Mouse (Mus musculus) heart, adult 2 months (tissue): ENCODE data around the gene Ank3. TPM values are rescaled to one million over a fixed set of nuclear protein-coding genes. Genes with fewer than 3 reads are reported as not detected.

Experiments used
- DNase-seq, 2 experiments: peaks; one replicate each; pipeline ENCODE4 v3.0.0; 2021
- H3K27ac ChIP-seq: fragments of 200-600 bp; 2 replicates; pipeline ENCODE4 v1.8.1; 2022
- H3K27me3 ChIP-seq: fragments of 200-500 bp; 2 replicates; pipeline ENCODE4 v1.6.1; 2012; ENCODE audit warnings: mild to moderate bottlenecking, low read length, inconsistent platforms, mixed read lengths; ENCODE audit not compliant: control insufficient read depth, insufficient read depth
- H3K36me3 ChIP-seq: fragments of 200-500 bp; 2 replicates; pipeline ENCODE4 v1.6.1; 2012; ENCODE audit warnings: low read length, inconsistent platforms; ENCODE audit not compliant: control insufficient read depth, insufficient read depth
- H3K4me1 ChIP-seq: fragments of 200-500 bp; 2 replicates; pipeline ENCODE4 v1.6.1; 2011; ENCODE audit warnings: low read length; ENCODE audit not compliant: control insufficient read depth, insufficient read depth
- H3K4me3 ChIP-seq: fragments of 200-600 bp; 2 replicates; pipeline ENCODE4 v1.8.1; 2022
- H3K79me2 ChIP-seq: fragments of 200-500 bp; replicated peaks from 2 replicates; pipeline ENCODE4 v1.6.1; 2012; ENCODE audit warnings: mild to moderate bottlenecking, inconsistent platforms, low read length, moderate library complexity, mixed read lengths; ENCODE audit not compliant: control insufficient read depth, insufficient read depth
- H3K9ac ChIP-seq: fragments of 200-500 bp; 2 replicates; pipeline ENCODE4 v1.6.1; 2012; ENCODE audit warnings: low read depth, mild to moderate bottlenecking, control low read depth, inconsistent platforms, low read length, mixed read lengths
- CTCF ChIP-seq: fragments of 200-600 bp; IDR thresholded peaks from 2 replicates; pipeline ENCODE4 v1.8.1; 2022; ENCODE audit warnings: antibody characterized with exemption, mild to moderate bottlenecking, moderate library complexity
- EP300 ChIP-seq: fragments of 200-500 bp; IDR thresholded peaks from 2 replicates; pipeline ENCODE4 v1.6.1; 2011; ENCODE audit warnings: low read depth, low read length, control low read depth; ENCODE audit not compliant: insufficient read depth
- POLR2A ChIP-seq: fragments of 200-500 bp; IDR thresholded peaks from 2 replicates; pipeline ENCODE4 v1.6.1; 2011; ENCODE audit warnings: mild to moderate bottlenecking, low read depth, low read length, control low read depth; ENCODE audit not compliant: insufficient read depth
- WGBS: fragments of 180-500 bp; shearing (Covaris S2); methylation state at CpG from one replicate; pipeline ENCODE4 v1.1.7; 2018; 5-methylcytosine and 5-hydroxymethylcytosine counted together
- intact Hi-C: fragments of 180-260 bp; cut with DNase I; formaldehyde crosslinking; loops from one replicate; pipeline ENCODE4 v1.15.1; 2025
- polyA plus RNA-seq: library from polyadenylated mRNA; depleted of rRNA; stranded (reverse); fragments of >200 nt; gene quantifications from 2 replicates; pipeline ENCODE4 v1.2.3, GENCODE M21; 2012
- total RNA-seq, 2 experiments: library from RNA; stranded (reverse); gene quantifications; 2 replicates each; pipeline ENCODE4 v1.2.3; 2021

Ank3 gene
- total and polyA plus RNA-seq, 3 experiments, result 16.8 to 80.3 (median 64.6) TPM

- 51% methylated on average over 17 of the region's 17 CpGs for WGBS
- no peaks in the 10 kb centered on the region for H3K79me2 ChIP-seq
- TF ChIP-seq POLR2A (no peak), EP300 (no peak), CTCF (no peak)
- H3K27ac ChIP-seq, result no peak overlapping the region
- no peak overlapping the region for H3K9ac ChIP-seq
- H3K36me3 ChIP-seq, result no peaks in the 10 kb centered on the region
- intact Hi-C loops, result no loop called here
- no peaks in the 10 kb centered on the region for H3K4me1 ChIP-seq
- peak in 1 of 2 experiments; percentile 24 for DNase-seq
- no peak overlapping the region for H3K4me3 ChIP-seq
- no peaks in the 10 kb centered on the region for H3K27me3 ChIP-seq
These were observed 641.3 kb downstream of the Ank3 start for GRCm38 (mm10) chr10:70039871-70040291.

GRCm38 (mm10) chr10:70041562-70041961 lies 643.0 kb downstream of the Ank3 start:
- Histone ChIP-seq H3K4me3 (no peak overlapping the region), H3K36me3 (no peaks in the 10 kb centered on the region), H3K4me1 (no peaks in the 10 kb centered on the region), H3K9ac (no peak overlapping the region), H3K79me2 (no peaks in the 10 kb centered on the region), H3K27me3 (no peaks in the 10 kb centered on the region), H3K27ac (no peak overlapping the region)
- no peak for DNase-seq
- intact Hi-C loops, result no loop called here
- TF ChIP-seq CTCF, result no peak
- TF ChIP-seq POLR2A, result no peak
- no peak for TF ChIP-seq EP300

- no peaks in the 10 kb centered on the region for H3K36me3 ChIP-seq
- no peak for DNase-seq
- H3K27me3 ChIP-seq, result no peaks in the 10 kb centered on the region
- intact Hi-C loops, result no loop called here
- H3K4me3 ChIP-seq, result no peak overlapping the region
- no peaks in the 10 kb centered on the region for H3K79me2 ChIP-seq
- H3K27ac ChIP-seq, result no peak overlapping the region
- no peak overlapping the region for H3K9ac ChIP-seq
- TF ChIP-seq POLR2A, result no peak
- no peak for TF ChIP-seq CTCF
- TF ChIP-seq EP300, result no peak
- H3K4me1 ChIP-seq, result no peaks in the 10 kb centered on the region
- WGBS, result 63% methylated on average over 2 of the region's 2 CpGs
These were observed 647.1 kb downstream of the Ank3 start for GRCm38 (mm10) chr10:70045722-70046121.

GRCm38 (mm10) chr10:70049771-70050170 lies 651.2 kb downstream of the Ank3 start:
- H3K36me3 ChIP-seq, result no peaks in the 10 kb centered on the region
- H3K4me1 ChIP-seq, result no peaks in the 10 kb centered on the region
- no peak for DNase-seq
- H3K27ac ChIP-seq, result no peak overlapping the region
- no peaks in the 10 kb centered on the region for H3K27me3 ChIP-seq
- intact Hi-C loops, result no loop called here
- WGBS, result 84% methylated on average over 7 of the region's 7 CpGs
- H3K9ac ChIP-seq, result no peak overlapping the region
- no peak overlapping the region for H3K4me3 ChIP-seq
- H3K79me2 ChIP-seq, result no peaks in the 10 kb centered on the region
- TF ChIP-seq EP300 (no peak), CTCF (no peak), POLR2A (no peak)

GRCm38 (mm10) chr10:70055291-70055690 lies 656.7 kb downstream of the Ank3 start:
- intact Hi-C loops, result no loop called here
- Histone ChIP-seq H3K4me1 (no peaks in the 10 kb centered on the region), H3K36me3 (no peaks in the 10 kb centered on the region), H3K79me2 (no peaks in the 10 kb centered on the region), H3K4me3 (no peak overlapping the region), H3K9ac (no peak overlapping the region), H3K27me3 (no peaks in the 10 kb centered on the region), H3K27ac (no peak overlapping the region)
- 95% methylated on average over 2 of the region's 2 CpGs for WGBS
- no peak for DNase-seq
- no peak for TF ChIP-seq EP300
- TF ChIP-seq CTCF, result no peak
- TF ChIP-seq POLR2A, result no peak

DNA sequence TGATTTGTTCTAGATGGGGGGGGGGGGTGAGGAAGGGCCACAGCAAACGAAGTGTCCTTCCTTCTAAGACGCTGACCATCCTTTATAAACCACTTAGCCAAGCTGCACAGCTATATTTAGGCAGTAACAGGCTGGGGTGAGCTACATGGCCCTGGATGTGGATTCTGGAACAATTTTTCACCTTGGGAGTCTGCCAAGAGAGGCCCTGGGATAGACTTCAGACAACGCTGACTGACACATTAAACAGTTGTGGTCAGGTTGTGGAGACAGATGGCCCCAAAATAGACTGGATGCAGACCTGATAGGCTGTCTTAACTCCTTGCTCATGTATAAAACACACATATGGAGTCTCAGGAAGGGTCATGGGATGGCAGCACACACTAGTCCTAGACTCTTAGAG lies 658.5 kb downstream of the Ank3 start:
- no peak overlapping the region for H3K4me3 ChIP-seq
- TF ChIP-seq EP300 (no peak), CTCF (no peak), POLR2A (no peak)
- H3K4me1 ChIP-seq, result no peaks in the 10 kb centered on the region
- H3K9ac ChIP-seq, result no peak overlapping the region
- H3K79me2 ChIP-seq, result no peaks in the 10 kb centered on the region
- intact Hi-C loops, result no loop called here
- peak in 1 of 2 experiments; percentile 45 for DNase-seq
- no peaks in the 10 kb centered on the region for H3K27me3 ChIP-seq
- H3K27ac ChIP-seq, result no peak overlapping the region
- WGBS, result 26% methylated on average over 3 of the region's 3 CpGs
- H3K36me3 ChIP-seq, result no peaks in the 10 kb centered on the region
